ENCODE assay signal across 20 mouse cellular contexts in genomic region chr5:117164923-117165322, GRCm38 (mm10).
"Had no signal": no experiment of that assay in that cellular context is flagged by ENCODE, and none has a peak within 500 bp of the region (broad histone marks: within the 10 kb centered on the region; RNA-seq: fewer than 3 reads in every experiment).

No protein-coding gene starts in this region.

- ATAC-seq: lung, postnatal 0 days; midbrain, embryonic 16.5 days had no signal

- H3K4me3 ChIP-seq: liver, embryonic 15.5 days; lung, embryonic 15.5 days; midbrain, embryonic 10.5 days; midbrain, embryonic 12.5 days; myocyte; neural tube, embryonic 13.5 days; neural tube, embryonic 15.5 days; stomach, embryonic 15.5 days had no signal

- H3K9ac ChIP-seq: liver, embryonic 15.5 days; lung, embryonic 15.5 days; midbrain, embryonic 12.5 days; neural tube, embryonic 13.5 days; neural tube, embryonic 15.5 days; stomach, embryonic 15.5 days had no signal

- H3K4me1 ChIP-seq: midbrain, embryonic 10.5 days; midbrain, embryonic 12.5 days; neural tube, embryonic 13.5 days; neural tube, embryonic 15.5 days had no signal

- H3K27me3 ChIP-seq: liver, embryonic 15.5 days; lung, embryonic 15.5 days; midbrain, embryonic 12.5 days; neural tube, embryonic 13.5 days; neural tube, embryonic 15.5 days; stomach, embryonic 15.5 days had no signal

- H3K27ac ChIP-seq: liver, embryonic 15.5 days; lung, embryonic 15.5 days; midbrain, embryonic 10.5 days; midbrain, embryonic 12.5 days; neural tube, embryonic 13.5 days; neural tube, embryonic 15.5 days; stomach, embryonic 15.5 days; stomach, postnatal 0 days had no signal

- DNase-seq: lung, adult 2 months; lung, postnatal 14 days; lung, postnatal 36 days; midbrain, embryonic 14.5 days; retina, postnatal 1 day; right cerebral cortex, postnatal 14 days; thymus, adult 2 months; thymus, postnatal 25 days; thymus, postnatal 4 days had no signal

- H3K4me2 ChIP-seq: liver, embryonic 15.5 days; lung, embryonic 15.5 days; midbrain, embryonic 12.5 days; neural tube, embryonic 13.5 days; neural tube, embryonic 15.5 days; stomach, embryonic 15.5 days had no signal

- H3K36me3 ChIP-seq: lung, embryonic 15.5 days; midbrain, embryonic 10.5 days; midbrain, embryonic 12.5 days; neural tube, embryonic 13.5 days; neural tube, embryonic 15.5 days; stomach, embryonic 15.5 days had no signal

- H3K9me3 ChIP-seq: liver, embryonic 15.5 days; lung, embryonic 15.5 days; midbrain, embryonic 10.5 days; midbrain, embryonic 12.5 days; neural tube, embryonic 13.5 days; neural tube, embryonic 15.5 days; stomach, embryonic 15.5 days had no signal
